Mouse (Mus musculus) cerebellum, adult 8-10 months (tissue): ENCODE measurements at regions not wholly inside any gene's neighbourhood (a gene's known extent, or its start where the extent isn't known, plus 50 kb on each side); places are given as distances from the start of the nearest gene placed in this dataset.

Experiments
- DNase-seq: peaks from one replicate; pipeline ENCODE4 v3.0.0; 2022

GRCm38 (mm10) chr9:122568691-122569441, 178.3 kb upstream of the Topaz1 start:
- DNase-seq: no peak

GRCm38 (mm10) chr9:122569511-122570455, 177.4 kb upstream of the Topaz1 start:
- DNase-seq: no peak

- no peak for DNase-seq
Observed at GRCm38 (mm10) chr9:122571001-122571400, 176.1 kb upstream of the Topaz1 start.

- DNase-seq: no peak
Observed at GRCm38 (mm10) chr9:122571402-122572059, 175.6 kb upstream of the Topaz1 start.

- peak; percentile 13 for DNase-seq
Observed at GRCm38 (mm10) chr9:122572060-122572835, 174.9 kb upstream of the Topaz1 start.

GRCm38 (mm10) chr9:122572836-122573267, 174.3 kb upstream of the Topaz1 start:
- no peak for DNase-seq

GRCm38 (mm10) chr9:122585228-122585627, 161.9 kb upstream of the Topaz1 start:
- DNase-seq: no peak

GRCm38 (mm10) chr9:122586421-122586820, 160.7 kb upstream of the Topaz1 start:
- DNase-seq: no peak

GRCm38 (mm10) chr9:122586986-122587385, 160.2 kb upstream of the Topaz1 start:
- no peak for DNase-seq

- DNase-seq: no peak
Observed at GRCm38 (mm10) chr9:122588246-122588645, 158.9 kb upstream of the Topaz1 start.

- DNase-seq: no peak
Observed at GRCm38 (mm10) chr9:122592820-122593615, 154.1 kb upstream of the Topaz1 start.

GRCm38 (mm10) chr9:122595120-122595943, 151.8 kb upstream of the Topaz1 start:
- DNase-seq: no peak

GRCm38 (mm10) chr9:122603106-122603505, 144.0 kb upstream of the Topaz1 start:
- no peak for DNase-seq

- no peak for DNase-seq
Observed at GRCm38 (mm10) chr9:122609616-122610015, 137.5 kb upstream of the Topaz1 start.

GRCm38 (mm10) chr9:122610918-122611317, 136.2 kb upstream of the Topaz1 start:
- DNase-seq: no peak

GRCm38 (mm10) chr9:122614579-122615252, 132.4 kb upstream of the Topaz1 start:
- no peak for DNase-seq

- DNase-seq: peak; percentile 13
Observed at GRCm38 (mm10) chr9:122615351-122615750, 131.8 kb upstream of the Topaz1 start.

- no peak for DNase-seq
Observed at GRCm38 (mm10) chr9:122617793-122618192, 129.4 kb upstream of the Topaz1 start.

- DNase-seq: no peak
Observed at GRCm38 (mm10) chr9:122625081-122625480, 122.1 kb upstream of the Topaz1 start.

GRCm38 (mm10) chr9:122626346-122626745, 120.8 kb upstream of the Topaz1 start:
- DNase-seq: no peak
